Mouse (Mus musculus): ENCODE results near the gene Anapc11.
"Not testable (repeated sequence)": the region's sequence is repeated elsewhere in the genome, so short reads cannot be mapped to it uniquely, and the experiment has no call there.

Anapc11 gene

GRCm38 (mm10) chr11:120598283-120598989 is at the start of gene Anapc11, which contains the start of gene Alyref:
Anapc11 (plus strand) TSS chr11:120598421.
Alyref (minus strand) TSS chr11:120598365.
- DNase-seq: peak; percentile 97

- no peak for DNase-seq
Observed at GRCm38 (mm10) chr11:120548786-120549167, 49.4 kb upstream of the Anapc11 start.

GRCm38 (mm10) chr11:120549168-120549945 is 48.9 kb upstream of the Anapc11 start, which contains the start of gene Mcrip1:
Mcrip1 (minus strand) TSS chr11:120549727.
- DNase-seq: peak; percentile 98

- peak; percentile 42 for DNase-seq
Observed at GRCm38 (mm10) chr11:120549986-120550809, 48.0 kb upstream of the Anapc11 start.

DNA sequence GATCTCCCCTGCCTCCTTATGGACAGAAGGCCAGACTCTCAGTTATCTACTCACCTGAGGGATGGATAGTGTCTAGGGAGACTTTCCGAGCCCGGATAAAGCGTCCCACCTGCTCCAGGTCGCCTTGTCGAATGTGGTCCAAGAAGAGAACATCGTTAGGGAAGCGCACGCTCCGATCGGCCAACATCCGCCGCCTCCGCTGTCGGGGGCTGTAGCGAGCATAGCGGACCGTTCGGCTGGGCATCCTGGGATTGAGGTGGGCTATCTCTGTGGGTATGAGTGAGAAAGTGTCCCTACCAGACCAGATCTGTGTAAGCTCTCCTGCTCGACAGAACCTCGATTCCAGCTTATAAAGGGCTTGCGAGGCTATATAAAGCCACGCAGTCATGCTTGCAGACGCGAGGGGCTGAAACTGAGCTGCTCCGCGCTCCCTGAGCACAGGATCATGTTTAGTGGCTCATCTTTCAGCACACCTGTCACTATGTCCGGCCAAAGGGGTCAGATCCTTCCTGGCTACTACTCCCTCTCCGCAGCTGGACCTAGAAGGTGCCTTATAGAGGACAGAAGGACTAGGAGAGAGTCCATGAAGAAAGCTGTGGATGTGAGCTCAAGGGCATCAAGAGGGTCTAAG is 47.3 kb upstream of the Anapc11 start, which contains the start of gene Ppp1r27:
Gene Ppp1r27 (minus strand): TSS at position 323 of the 631 bp plus-strand sequence.
- DNase-seq: no peak

DNA sequence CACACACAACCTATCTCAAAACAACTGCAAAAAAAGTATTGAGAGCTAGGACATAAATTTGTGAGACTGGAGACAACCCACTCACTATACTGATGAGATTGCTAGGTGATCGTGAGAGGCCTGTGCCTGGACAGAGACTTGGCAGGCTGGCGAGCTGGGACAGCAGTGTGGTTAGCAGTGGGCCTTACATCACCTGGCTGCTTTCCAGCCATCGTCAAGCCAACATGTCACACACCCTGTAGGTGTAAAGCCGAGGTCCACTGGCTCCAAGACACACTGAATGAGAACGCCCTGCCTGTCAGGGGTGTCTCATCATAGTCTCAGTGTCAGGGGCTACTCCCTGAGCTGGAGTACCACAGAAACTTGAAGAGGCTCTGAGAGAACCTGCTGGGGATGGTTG is 45.5 kb upstream of the Anapc11 start:
- no peak for DNase-seq

DNA sequence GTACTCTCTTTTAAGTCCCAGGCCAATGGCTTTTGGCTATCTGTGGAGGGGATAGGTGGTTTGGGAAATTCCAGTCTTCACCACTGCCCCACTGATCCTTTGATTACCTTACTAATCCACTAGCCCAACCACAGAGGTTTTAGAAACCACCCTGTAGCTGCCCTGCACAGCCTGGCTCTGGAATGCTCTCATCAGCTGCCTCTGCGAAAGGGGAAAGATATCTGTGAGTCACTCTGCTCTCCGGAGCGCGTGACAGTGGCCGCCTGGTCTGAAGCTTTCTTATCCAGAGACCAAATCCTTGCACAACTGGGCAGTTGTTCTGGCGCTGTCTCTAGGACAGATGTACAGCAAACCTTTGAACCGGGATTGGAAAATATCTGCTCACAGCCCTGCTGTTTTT is 43.4 kb upstream of the Anapc11 start:
- DNase-seq: no peak

DNA sequence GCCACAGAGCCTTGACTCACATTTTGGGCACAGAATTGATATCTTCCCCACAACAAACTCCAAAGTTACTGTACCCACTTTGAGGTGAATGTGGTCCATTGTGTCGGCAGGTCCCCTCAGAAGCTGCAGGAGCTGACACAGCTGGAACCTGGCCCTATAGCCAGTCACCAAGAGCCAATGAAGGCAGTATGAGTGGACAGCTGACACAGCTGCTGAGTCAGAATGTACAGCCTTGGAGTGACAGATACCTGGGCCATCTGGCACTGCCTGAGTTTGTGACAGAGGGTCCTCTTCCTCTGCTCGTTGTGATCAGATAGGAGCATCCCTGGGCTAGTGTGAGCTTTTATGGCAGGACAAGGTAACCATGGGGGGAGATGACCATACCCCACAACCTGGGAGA is 43.0 kb upstream of the Anapc11 start:
- no peak for DNase-seq

DNA sequence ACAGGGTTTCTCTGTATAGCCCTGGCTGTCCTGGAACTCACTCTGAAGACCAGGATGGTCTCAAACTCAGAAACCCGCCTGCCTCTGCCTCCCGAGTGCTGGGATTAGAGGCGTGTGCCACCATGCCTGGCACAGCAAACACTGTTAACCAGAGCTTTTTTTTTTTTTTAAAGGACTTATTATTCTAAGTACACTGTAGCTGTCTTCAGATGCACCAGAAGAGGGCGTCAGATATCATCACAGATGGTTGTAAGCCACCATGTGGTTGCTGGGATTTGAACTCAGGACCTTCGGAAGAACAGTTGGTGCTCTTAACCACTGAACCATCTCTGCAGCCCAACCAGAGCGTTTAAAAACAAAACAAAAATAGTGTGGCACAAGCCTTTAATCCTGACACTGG is 39.4 kb upstream of the Anapc11 start:
- not testable (repeated sequence) for DNase-seq

DNA sequence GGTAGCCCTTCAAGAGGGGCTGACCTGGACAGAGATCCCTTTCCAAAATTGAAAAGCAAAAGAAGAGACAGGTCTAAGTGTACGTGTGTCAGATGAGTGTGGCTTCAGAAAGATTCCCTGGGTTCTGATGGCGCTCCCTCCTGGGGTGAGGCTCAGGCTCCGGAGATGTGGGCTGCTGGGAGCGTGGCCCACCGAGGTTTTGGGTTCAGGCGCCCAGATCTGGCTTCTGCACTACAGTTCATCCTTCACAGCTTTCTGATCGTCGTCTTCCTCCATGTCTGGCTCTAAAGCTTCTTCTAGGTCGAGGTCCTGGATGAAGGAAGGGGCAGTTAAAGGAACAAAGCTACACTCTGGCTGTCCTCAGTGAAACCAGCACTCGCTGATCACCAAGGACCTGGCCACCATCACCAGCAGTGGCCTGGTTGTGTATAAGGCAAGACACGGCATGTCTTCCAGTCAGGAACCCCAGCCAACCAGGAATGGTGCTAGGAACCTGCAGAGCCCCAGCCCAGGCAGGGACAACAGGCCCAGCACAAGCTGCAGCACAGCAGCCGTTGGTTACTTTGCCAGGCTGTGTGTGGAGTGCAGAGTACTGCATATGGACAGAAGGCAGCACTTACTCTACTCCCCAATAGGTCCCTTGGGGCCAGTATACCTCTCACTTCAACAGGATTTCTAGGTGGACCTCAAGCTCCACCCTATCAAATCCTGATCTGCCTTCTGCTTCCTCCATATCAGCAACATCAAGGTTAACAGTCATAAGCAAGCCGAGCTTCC is 37.1 kb upstream of the Anapc11 start:
- DNase-seq: no peak

DNA sequence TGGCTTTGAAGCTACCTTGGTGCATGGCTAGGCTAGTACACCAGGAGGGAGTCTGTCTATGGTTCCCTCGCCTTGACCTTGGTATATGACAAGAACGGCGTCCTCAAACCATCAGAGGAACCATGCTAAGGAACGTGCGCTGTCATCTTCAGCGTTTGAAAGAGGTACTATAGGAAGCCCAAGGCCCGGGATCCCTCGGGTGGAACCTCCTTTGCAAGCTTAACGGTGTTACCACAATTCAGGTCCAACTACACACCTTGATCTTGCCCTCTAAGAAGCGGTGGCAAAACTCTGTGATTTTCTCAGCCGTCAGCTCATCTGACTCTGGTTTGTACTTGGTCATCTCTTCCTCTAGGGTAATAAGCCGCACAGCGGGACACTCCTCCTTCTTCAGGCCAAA is 35.3 kb upstream of the Anapc11 start:
- no peak for DNase-seq

- DNase-seq: no peak
Observed at GRCm38 (mm10) chr11:120565114-120565513, 33.1 kb upstream of the Anapc11 start.

- no peak for DNase-seq
Observed at GRCm38 (mm10) chr11:120568324-120568723, 29.9 kb upstream of the Anapc11 start.

DNA sequence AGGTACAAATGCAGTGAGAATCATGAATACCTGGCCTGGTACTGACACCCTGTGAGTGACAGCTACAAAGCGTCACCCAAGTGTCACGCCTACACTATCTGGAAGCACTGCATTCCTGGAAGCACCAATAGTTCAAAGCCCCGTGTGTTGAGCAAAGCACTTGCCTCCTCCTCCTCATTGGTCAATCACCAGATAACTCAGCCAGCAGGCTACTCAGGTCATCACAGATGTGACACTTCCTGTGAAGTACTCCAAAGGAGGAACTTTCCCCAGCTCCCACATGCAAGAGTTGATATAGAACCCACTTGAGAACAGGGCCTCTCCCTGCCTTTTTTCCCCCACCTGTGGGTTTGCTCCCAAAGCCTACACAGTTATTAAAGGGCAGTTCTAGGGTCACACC is 27.1 kb upstream of the Anapc11 start:
- DNase-seq: no peak

DNA sequence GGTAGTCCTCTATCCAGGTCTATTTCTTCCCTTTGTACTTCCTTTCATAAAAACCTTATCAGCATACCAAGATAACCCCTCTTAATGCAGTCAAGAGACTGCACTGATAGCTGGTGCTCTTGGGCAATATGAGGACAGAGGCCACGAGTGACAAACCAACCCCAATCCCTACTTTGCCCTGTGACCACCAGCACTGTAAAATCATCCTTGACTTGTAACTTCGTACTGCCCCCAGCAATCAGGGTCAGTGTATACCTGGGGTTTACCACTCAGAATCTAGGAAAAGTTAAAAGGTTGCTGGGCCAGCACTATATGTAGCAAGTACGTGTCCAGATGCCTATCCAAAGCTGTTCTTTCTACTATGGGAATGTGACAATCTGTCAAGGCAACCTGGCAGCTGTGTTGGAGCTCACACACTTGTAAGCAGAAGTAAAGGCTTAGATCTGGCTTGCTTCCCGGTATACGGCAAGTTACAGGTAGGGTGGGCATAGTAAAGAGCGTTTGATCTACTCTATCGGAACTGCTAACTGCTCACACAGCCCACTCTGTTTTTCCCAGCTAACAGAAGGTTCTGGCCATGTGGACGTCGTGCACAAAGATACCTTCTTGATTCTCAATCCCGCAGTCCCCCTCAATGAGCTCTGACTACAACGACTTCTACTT is 26.3 kb upstream of the Anapc11 start:
- DNase-seq: no peak

- DNase-seq: no peak
Observed at GRCm38 (mm10) chr11:120572417-120572751, 25.8 kb upstream of the Anapc11 start.

GRCm38 (mm10) chr11:120572752-120573584 is 25.3 kb upstream of the Anapc11 start, which contains the start of gene P4hb:
P4hb (minus strand) TSS chr11:120573253.
- peak; percentile 100 for DNase-seq

- peak; percentile 31 for DNase-seq
Observed at GRCm38 (mm10) chr11:120573585-120574277, 24.5 kb upstream of the Anapc11 start.

DNA sequence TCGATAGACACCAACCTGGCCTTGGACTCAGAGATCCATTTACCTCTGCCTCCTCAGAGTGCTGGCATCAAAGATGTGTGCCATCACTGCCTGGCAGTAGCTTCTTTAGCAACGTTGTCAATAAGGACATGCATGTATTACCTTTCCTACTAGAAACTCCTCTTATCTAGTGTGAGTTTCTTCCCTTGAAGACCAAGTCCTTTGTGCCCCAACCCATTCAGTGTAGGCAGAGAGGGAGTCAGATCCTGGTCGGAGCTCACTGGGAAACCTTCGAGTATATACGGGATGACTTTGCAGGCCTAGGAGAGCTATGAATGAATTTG is 24.0 kb upstream of the Anapc11 start:
- no peak for DNase-seq

DNA sequence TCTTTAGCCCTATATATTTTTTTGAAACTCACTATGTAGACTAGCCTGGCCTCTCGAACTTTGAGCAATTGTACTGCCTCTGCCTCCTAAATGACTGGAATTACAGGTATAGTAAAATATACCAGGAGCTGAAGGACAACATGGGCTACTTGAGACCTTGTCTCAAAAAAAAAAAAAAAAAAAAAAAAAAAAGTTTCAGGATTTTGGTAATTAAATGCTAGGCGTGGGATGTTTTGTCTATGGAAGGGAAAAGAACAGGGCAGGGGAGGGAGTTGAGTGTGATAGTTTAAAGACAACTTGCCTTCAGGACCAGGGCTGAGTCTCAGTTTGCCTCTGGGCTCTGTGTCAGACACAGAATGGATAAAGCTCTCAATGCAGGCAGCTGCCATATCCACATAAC is 23.2 kb upstream of the Anapc11 start:
- DNase-seq: no peak

Measured in kidney, postnatal 10 days (tissue).